Mouse (Mus musculus) 3T3-L1 (cell line): ENCODE measurements around the gene Tdrd9.

ENCODE experiments used
- DNase-seq: peaks from one replicate; pipeline ENCODE4 v3.0.0-alpha.2; 2015; ENCODE audit warnings: low read depth, low spot score

The Tdrd9 gene

DNA sequence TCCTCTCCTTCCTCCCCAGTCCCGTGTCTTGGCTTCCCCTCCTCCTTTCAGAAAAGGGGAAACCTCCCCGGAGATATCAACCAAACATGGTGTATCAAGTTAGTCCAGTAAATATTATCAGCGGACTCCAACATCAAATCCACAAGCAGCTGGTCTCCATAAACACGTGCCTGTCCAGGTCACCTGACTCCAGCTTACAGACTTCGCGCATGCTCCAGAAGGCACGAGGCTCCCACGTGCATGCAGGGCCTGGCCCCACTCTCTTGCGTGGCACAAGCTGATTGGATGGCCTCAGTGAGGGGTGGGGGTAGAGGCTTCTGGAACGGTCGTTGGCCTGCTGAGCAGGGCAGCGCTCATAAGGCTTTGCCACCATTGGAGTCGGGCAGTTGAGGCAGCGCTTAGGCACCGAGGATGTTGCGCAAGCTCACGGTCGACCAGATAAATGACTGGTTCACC is at the start of gene Tdrd9:
Tdrd9 (plus strand) TSS at position 329 of the 456 bp plus-strand sequence.
- DNase-seq: no peak

- no peak for DNase-seq
These were observed 48.2 kb upstream of the Tdrd9 start for GRCm38 (mm10) chr12:111923117-111923516.

DNA sequence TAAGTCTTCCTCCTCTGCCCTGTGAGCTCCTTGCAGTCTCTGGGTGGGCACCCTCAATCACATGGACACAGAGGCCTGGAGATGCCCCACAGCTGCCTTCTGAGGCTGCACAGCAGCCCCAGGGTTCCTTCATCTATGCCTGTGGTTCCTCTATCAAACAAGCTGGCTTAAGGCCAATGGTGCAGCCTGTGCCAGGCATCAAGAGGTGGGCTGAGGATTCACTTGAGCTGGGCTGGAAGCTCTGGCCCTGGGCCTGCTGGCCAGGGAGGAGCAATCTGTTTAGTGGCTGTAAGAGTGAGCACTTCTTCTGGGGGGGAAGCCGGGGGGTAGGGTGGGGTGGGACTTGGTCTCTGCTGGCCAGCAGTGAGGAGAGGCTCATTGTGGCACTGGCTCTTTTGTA is 44.0 kb upstream of the Tdrd9 start:
- no peak for DNase-seq

DNA sequence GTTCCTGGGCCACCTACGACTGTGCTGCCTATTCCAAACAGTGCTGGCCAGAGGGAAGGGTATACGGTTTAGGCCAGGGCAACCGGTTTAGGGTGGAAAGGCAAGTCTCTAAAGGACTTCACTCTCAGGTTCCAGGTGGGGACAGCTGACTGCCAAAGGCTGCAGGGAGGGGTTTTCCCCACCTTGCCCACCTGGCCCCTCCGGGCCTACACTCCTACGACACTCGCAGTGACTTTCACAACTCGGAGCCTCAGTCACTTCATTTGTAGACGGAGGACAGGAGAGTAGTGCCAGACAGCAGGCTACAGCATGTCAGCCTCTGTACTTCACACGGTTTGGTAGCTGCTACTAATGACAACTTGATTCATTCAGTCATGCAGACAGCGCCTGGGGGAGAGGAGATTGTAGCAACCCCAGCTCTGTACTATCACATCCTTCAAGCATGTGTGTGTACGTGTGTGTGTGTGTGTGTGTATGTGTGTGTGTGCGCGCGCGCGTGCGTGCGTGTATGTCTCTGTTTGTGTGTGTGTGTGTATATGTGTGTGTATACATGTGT is 42.9 kb upstream of the Tdrd9 start:
- DNase-seq: no peak

DNA sequence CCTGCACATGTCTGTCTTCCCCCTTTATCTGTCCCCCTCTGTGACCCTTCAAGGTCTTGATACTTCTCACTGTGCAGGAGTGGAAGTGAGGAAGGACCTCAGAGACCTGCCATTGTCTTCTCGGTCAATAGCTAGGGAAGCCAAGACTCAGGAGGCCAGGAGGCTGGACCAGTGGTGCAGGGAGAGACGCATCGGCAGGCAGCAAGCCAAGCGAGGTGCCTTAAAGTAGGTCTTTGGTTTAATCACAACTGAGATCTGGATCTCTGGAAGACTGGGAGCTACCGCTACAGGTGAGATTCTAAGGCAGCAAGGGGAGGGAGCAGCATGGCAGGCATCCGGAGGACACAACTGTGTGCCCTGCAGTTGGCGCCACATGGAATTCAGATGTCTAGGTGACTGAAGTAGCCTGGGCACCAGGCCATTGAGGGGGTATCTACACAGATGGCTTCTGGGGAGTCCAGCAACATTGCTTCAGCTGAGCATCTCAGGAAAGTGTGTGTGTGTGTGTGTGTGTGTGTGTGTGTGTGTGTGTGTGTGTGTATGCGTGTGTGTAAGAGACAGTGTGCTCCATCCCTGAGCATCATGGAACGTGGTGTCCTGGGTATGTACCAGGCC is 39.8 kb upstream of the Tdrd9 start:
- no peak for DNase-seq

- DNase-seq: peak; percentile 83
These were observed 38.8 kb upstream of the Tdrd9 start for GRCm38 (mm10) chr12:111932513-111932912.

DNA sequence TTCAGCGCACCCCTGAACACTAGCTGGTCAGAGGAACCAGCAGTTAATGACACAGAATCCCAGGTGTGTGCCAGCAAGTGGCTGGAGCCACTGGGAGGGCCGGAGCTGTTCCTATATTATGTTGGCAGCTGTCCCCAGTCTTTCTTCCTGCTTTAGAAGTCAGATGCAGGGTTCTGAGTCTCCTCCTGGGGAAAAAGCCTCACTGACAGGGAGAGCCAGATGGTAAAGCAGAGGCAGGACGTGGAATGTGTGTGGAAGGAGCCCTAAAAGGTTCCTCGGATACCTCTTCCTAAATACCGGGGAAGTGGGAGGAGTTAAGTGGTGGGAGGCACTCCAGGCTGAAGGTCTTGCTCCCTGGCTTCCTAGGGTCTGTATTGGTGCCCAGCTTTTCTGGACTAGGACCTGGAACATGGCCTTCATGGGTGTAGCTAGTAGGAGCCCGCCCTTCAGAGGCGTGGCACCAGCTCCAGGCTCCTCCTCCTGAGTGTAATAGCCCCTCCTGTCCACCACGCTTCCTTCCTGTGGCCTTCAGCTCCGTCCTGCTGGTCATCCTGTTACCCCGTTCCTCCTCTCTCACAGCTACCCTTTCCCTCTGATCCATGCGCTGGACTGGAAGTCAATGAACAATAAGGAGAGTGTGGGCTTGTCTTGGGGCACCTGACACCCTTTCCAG is 38.2 kb upstream of the Tdrd9 start:
- DNase-seq: peak; percentile 36

DNA sequence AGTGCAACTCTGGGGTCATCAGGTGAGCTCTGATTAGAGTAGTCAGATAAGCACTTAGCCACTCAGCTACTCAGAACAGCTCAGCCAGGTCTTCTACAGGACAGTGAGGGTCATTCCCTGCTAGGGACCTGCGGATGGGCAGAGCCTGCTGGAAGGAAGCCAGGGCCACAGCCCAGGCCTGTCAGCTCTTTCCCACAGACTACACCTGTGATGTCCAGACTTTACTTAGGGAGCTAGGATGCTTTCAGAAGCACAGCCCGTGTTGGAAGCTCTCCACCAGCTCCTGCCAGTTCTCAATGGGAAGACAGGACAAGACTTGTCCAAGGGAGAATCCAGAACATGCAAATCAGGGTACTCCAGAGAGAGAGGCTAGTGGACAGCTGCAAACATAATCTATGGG is 37.4 kb upstream of the Tdrd9 start:
- no peak for DNase-seq

DNA sequence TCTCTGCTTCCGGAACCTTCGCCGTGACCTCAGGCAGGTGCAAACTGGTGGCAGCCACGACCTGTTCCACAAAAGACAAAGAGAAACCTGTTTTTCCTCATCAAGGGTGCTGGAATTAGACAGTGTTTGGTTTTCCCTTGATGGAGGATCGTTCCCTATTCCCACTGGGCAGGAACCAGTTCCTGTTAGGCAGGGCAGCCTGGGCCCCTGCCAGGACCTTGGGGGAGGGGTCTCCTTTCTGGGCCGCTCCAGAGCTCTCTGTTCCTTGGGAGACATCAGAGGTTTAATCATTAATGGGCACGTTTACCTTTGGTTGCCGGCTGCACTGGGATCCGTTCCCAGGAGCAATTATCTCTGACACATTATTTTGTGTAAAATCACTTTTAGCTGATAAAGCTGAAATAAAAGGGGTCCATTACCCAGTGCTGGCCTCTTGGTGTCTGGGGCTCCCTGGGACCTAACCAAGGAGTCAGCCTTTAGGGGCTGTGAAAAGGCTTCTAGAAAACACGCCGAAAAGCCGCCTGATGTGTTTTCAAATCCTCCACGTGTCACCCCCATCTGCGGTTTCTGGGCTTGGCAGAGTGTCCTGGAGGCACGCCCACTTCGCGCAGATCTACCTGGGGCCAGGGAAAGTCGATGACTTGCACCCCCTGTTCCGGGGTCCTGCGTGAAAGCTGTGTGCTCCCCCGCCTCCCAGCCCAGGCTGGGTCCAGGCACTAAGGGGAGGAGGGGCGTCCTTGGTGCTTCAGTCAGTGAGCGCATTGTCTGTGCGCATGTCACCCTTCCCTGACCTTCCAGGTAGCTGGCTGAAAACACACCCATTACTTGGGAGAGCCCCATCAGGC is 34.4 kb upstream of the Tdrd9 start:
- peak; percentile 48 for DNase-seq

DNA sequence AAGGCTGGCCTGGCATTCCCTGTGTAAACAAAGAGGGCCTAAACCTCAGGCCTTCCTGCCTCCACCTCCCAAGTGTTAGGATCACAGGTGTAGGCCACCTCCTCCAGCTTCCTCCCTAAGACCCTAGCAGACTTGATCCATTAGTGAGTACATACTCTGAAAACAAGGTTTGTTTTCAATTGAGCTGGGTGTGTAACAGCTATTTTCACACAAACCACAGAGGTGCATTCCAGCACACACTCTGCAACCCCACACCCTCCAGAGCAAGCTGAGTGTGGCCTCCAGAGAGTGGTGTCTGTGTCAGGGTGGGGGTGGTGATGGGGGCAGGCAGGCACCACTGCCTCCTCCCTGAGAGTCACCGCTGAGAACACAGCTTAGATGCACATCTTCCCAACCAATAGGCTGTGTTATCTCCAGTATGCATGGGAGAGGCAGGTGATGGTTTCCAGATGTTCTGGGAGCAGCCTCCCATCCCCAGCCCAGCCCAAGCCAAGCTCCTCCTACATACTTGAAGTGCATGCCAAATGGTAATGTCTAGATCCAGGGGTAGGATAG is 32.7 kb upstream of the Tdrd9 start:
- DNase-seq: peak; percentile 89

GRCm38 (mm10) chr12:111943421-111944064 is 27.8 kb upstream of the Tdrd9 start:
- no peak for DNase-seq

DNA sequence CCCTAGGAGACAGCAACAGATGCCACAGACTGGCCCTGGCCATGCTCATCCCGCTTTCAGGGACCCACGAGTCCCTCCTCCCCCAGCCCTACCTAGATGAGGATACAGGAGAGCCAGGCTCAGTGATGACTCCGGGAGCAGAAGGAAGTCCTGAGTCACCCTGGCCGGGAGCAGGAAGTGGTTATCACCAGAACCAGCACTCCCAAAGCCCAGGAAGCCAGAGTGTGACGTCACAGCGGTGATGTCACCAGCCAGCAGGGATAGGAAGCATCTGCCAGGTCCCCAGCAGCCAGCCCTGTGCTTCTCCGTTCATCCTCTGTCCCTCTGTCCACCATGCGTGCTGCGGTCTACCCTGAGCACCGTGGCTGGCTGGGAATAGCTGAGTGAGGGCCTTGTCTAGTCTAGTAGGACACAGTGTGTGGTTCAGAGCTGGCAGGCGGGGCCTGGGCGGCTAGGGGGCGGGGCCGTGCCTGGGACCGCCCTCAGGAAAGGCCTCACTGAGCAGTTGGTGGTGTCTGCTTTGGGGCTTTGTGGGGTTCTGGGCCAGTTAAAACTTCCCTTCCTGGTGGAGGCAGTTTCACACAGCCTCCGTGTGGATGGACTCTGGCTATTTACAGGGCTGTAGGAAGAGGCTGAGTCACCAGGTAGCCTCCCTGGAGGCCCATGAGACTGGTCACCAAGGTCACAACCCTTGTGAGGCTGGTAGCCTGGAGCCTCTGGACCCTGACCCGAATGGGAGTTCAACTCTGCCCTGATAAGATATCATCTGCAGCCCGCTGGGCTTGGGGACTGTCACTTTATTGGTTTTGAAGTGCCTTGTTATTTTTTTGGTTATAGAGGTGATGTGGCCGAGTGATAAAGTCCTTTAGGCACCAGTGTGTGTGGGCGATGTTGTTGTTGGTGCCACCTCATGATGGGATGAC is 27.0 kb upstream of the Tdrd9 start:
- peak; percentile 66 for DNase-seq

DNA sequence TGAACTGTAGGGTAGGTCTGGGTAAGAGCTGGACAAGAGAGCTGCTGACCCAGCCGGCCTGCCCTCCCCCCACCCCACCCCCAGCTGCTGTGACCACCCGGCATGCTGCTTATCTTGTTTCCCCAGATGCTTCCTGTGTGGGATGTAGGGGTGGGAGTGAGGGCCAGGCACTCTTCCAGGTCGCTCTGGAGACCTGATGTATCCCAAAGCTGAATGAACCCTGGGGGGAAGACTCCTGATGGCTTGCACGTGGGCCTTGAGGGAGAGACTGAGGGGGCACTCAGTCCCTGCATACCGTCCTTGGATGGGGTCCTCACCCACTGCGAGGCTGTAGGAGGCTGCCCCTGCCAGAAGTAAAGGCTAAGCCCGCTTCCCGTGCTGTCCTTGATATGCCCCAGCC is 26.2 kb upstream of the Tdrd9 start:
- peak; percentile 17 for DNase-seq

DNA sequence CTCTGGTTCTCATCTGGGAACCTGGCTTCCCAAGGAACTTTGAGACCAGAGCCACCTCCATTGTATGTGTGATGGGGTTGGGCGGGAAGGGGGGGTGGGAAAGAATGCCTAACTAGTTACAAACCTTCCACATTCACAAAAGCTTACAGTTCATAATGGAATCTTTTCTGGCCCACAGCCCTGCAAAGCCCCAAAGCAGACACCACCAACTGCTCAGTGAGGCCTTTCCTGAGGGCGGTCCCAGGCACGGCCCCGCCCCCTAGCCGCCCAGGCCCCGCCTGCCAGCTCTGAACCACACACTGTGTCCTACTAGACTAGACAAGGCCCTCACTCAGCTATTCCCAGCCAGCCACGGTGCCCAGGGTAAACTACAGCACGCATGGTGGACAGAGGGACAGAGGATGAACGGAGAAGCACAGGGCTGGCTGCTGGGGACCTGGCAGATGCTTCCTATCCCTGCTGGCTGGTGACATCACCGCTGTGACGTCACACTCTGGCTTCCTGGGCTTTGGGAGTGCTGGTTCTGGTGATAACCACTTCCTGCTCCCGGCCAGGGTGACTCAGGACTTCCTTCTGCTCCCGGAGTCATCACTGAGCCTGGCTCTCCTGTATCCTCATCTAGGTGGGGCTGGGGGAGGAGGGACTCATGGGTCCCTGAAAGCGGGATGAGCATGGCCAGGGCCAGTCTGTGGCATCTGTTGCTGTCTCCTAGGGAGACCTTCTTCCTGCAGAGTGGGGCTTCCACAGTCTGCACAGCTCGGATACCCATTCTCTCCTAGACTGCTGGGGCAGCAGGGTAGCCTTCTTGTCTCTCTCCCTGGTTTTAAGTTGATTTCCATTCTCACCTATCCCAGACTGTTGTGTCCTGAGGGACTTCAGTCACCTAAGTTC is 25.3 kb upstream of the Tdrd9 start:
- peak; percentile 68 for DNase-seq

- peak; percentile 87 for DNase-seq
These were observed 24.6 kb upstream of the Tdrd9 start for GRCm38 (mm10) chr12:111946716-111947115.

GRCm38 (mm10) chr12:111950486-111950885 is 20.9 kb upstream of the Tdrd9 start:
- no peak for DNase-seq

DNA sequence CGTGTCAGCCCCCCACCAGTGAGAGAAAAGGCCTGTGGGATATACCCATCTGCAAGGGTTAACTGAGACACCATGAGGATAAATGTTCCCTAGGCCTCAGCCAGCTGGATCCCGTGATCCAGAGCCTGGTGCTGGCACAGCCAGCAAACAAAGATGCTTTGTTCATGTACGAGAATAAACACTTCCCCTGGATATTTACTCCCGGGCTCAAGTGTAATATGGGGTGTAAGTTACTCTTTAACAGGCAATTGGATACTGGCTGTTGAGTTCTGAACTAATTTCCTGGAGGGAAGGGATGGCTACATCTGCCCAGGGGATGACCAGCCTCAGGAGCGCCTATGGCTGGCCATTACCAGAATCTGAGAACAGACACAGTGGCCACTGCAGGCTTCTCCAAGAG is 19.7 kb upstream of the Tdrd9 start:
- no peak for DNase-seq

DNA sequence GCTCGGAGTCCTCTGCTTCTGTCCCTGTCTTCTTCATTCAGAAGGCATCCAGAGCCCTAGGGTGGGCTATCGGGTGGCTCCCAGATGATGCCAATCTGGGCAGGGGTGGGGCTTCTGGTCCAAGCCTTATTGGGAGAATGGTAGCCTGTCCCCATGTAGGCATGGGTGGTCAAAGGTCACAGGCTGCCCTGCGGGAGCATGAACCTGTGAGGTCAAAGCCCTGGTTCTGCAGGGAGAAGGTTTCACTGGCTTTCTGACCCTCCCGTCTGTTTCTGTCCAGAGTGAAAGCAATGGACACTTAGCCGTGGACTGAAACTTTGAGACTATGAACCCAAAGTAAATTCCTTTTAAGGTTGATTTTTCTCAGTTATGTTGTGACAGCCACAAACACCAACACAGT is 15.2 kb upstream of the Tdrd9 start:
- DNase-seq: no peak
